Mouse (Mus musculus) MEL (cell line): Measurements from ENCODE around the gene Ccdc33. TPM values are rescaled to one million over a fixed set of nuclear protein-coding genes. Genes with fewer than 3 reads are reported as not detected.

Experiments used
- DNase-seq: peaks from one replicate; pipeline ENCODE4 v3.0.0; 2011; ENCODE audit warnings: low read depth, low spot score
- H3K27ac ChIP-seq: 2 replicates; pipeline ENCODE4 v1.5.1; 2012; ENCODE audit warnings: low read depth, mild to moderate bottlenecking, control low read depth, low read length, moderate library complexity; ENCODE audit not compliant: control insufficient read depth
- H3K27me3 ChIP-seq, 2 experiments: fragments of 150-350 bp in 1 of 2; sonication (generic) in 1 of 2; 2 replicates each; pipeline ENCODE4 v1.6.1; 2012; ENCODE audit warnings: low read length in 2 of 2, mild to moderate bottlenecking in 2 of 2, improper control_type of control experiment in 1 of 2, moderate library complexity in 1 of 2; ENCODE audit not compliant: insufficient read depth in 2 of 2, control insufficient read depth in 1 of 2
- H3K36me3 ChIP-seq, 2 experiments: 2 replicates each; pipeline ENCODE4 v1.6.1; 2012 to 2014; ENCODE audit warnings: low read length in 2 of 2, improper control_type of control experiment in 1 of 2, inconsistent platforms in 1 of 2, mild to moderate bottlenecking in 1 of 2; ENCODE audit not compliant: insufficient read depth in 2 of 2, control insufficient read depth in 1 of 2
- H3K4me1 ChIP-seq, 2 experiments: fragments of 150-350 bp in 1 of 2; sonication (generic) in 1 of 2; 2 replicates each; pipeline ENCODE4 v1.6.1; 2012; ENCODE audit warnings: low read length in 2 of 2, improper control_type of control experiment in 1 of 2, mild to moderate bottlenecking in 1 of 2; ENCODE audit not compliant: insufficient read depth in 2 of 2, control insufficient read depth in 1 of 2
- H3K4me3 ChIP-seq, 2 experiments: fragments of 150-350 bp in 1 of 2; sonication (generic) in 1 of 2; 2 replicates each; pipeline ENCODE4 v1.5.1; 2012; ENCODE audit warnings: low read depth in 2 of 2, low read length in 2 of 2, mild to moderate bottlenecking in 2 of 2, moderate library complexity in 2 of 2, control low read depth in 1 of 2, improper control_type of control experiment in 1 of 2; ENCODE audit not compliant: control insufficient read depth in 1 of 2, insufficient read depth in 1 of 2
- H3K79me2 ChIP-seq: 2 replicates; pipeline ENCODE4 v1.6.1; 2012; ENCODE audit warnings: mild to moderate bottlenecking, low read length, moderate library complexity; ENCODE audit not compliant: control insufficient read depth, poor library complexity, insufficient read depth
- H3K9ac ChIP-seq: 2 replicates; pipeline ENCODE4 v1.6.1; 2012; ENCODE audit warnings: low read depth, mild to moderate bottlenecking, control low read depth, low read length, moderate library complexity; ENCODE audit not compliant: control insufficient read depth, poor library complexity, severe bottlenecking
- H3K9me3 ChIP-seq: fragments of 150-350 bp; sonication (generic); replicated peaks from 2 replicates; pipeline ENCODE4 v1.6.1; 2012; ENCODE audit warnings: mild to moderate bottlenecking, low read length, improper control_type of control experiment, moderate library complexity; ENCODE audit not compliant: insufficient read depth
- CTCF ChIP-seq, 3 experiments: IDR thresholded peaks in 2 of 3; conservative IDR thresholded peaks in 1 of 3; 2 replicates each; pipeline ENCODE4 v1.5.1; 2011 to 2012; ENCODE audit warnings: low read length in 3 of 3, low read depth in 2 of 3, mild to moderate bottlenecking in 2 of 3, improper control_type of control experiment in 1 of 3, inconsistent platforms in 1 of 3, mixed read lengths in 1 of 3, moderate library complexity in 1 of 3; ENCODE audit not compliant: control insufficient read depth in 1 of 3, insufficient read depth in 1 of 3, poor library complexity in 1 of 3, severe bottlenecking in 1 of 3
- ELF1 ChIP-seq: IDR thresholded peaks from 2 replicates; pipeline ENCODE4 v1.6.1; 2014; ENCODE audit warnings: low read depth, mild to moderate bottlenecking, inconsistent platforms, low read length, improper control_type of control experiment, moderate library complexity
- EP300 ChIP-seq, 2 experiments: IDR thresholded peaks; 2 replicates each; pipeline ENCODE4 v1.6.1; 2011; ENCODE audit warnings: improper control_type of control experiment in 2 of 2, low read length in 2 of 2, low read depth in 1 of 2, mild to moderate bottlenecking in 1 of 2
- ETS1 ChIP-seq: IDR thresholded peaks from 2 replicates; pipeline ENCODE4 v1.6.1; 2012; ENCODE audit warnings: low read depth, mild to moderate bottlenecking, inconsistent platforms, low read length, improper control_type of control experiment, moderate library complexity
- GABPA ChIP-seq: IDR thresholded peaks from 2 replicates; pipeline ENCODE4 v1.6.1; 2012; ENCODE audit warnings: low read depth, mild to moderate bottlenecking, inconsistent platforms, low read length, improper control_type of control experiment, moderate library complexity
- GATA1 ChIP-seq: IDR thresholded peaks from 2 replicates; pipeline ENCODE4 v1.6.1; 2011; ENCODE audit warnings: low read depth, low read length, improper control_type of control experiment
- HCFC1 ChIP-seq: IDR thresholded peaks from 2 replicates; pipeline ENCODE4 v1.6.1; 2012; ENCODE audit warnings: low read depth, mild to moderate bottlenecking, inconsistent platforms, low read length, improper control_type of control experiment, moderate library complexity
- MAFK ChIP-seq: IDR thresholded peaks from 2 replicates; pipeline ENCODE4 v1.6.1; 2011; ENCODE audit warnings: low read depth, mild to moderate bottlenecking, low read length, improper control_type of control experiment, borderline replicate concordance
- MEF2A ChIP-seq: IDR thresholded peaks from 2 replicates; pipeline ENCODE4 v1.6.1; 2014; ENCODE audit warnings: low read depth, mild to moderate bottlenecking, inconsistent platforms, low read length, improper control_type of control experiment; ENCODE audit not compliant: poor library complexity, insufficient replicate concordance, severe bottlenecking; ENCODE audit errors: extremely low read depth
- MXI1 ChIP-seq: IDR thresholded peaks from 2 replicates; pipeline ENCODE4 v1.6.1; 2011; ENCODE audit warnings: mild to moderate bottlenecking, low read depth, low read length, improper control_type of control experiment
- MYC ChIP-seq: IDR thresholded peaks from 2 replicates; pipeline ENCODE4 v1.6.1; 2011; ENCODE audit warnings: low read depth, mild to moderate bottlenecking, low read length, improper control_type of control experiment, moderate library complexity
- NELFE ChIP-seq: IDR thresholded peaks from 2 replicates; pipeline ENCODE4 v1.6.1; 2011; ENCODE audit warnings: low read depth, low read length, improper control_type of control experiment
- RCOR1 ChIP-seq: IDR thresholded peaks from 2 replicates; pipeline ENCODE4 v1.6.1; 2012; ENCODE audit warnings: low read depth, mild to moderate bottlenecking, inconsistent platforms, low read length, improper control_type of control experiment
- SIN3A ChIP-seq: IDR thresholded peaks from 2 replicates; pipeline ENCODE4 v1.6.1; 2012; ENCODE audit warnings: low read length, improper control_type of control experiment, inconsistent platforms
- SMC3 ChIP-seq: IDR thresholded peaks from 2 replicates; pipeline ENCODE4 v1.6.1; 2011; ENCODE audit warnings: low read depth, low read length, improper control_type of control experiment
- TAL1 ChIP-seq: IDR thresholded peaks from 2 replicates; pipeline ENCODE4 v1.6.1; 2012; ENCODE audit warnings: mild to moderate bottlenecking, inconsistent platforms, low read length, moderate library complexity, mixed read lengths
- TCF12 ChIP-seq: IDR thresholded peaks from 2 replicates; pipeline ENCODE4 v1.6.1; 2014; ENCODE audit warnings: low read depth, mild to moderate bottlenecking, inconsistent platforms, low read length, improper control_type of control experiment, moderate library complexity
- USF2 ChIP-seq, 2 experiments: IDR thresholded peaks; 2 replicates each; pipeline ENCODE4 v1.6.1; 2011 to 2012; ENCODE audit warnings: improper control_type of control experiment in 2 of 2, low read length in 2 of 2, borderline replicate concordance in 1 of 2, inconsistent platforms in 1 of 2, low read depth in 1 of 2, mild to moderate bottlenecking in 1 of 2; ENCODE audit not compliant: insufficient read depth in 1 of 2
- ZC3H11A ChIP-seq: IDR thresholded peaks from 2 replicates; pipeline ENCODE4 v1.6.1; 2012; ENCODE audit warnings: low read depth, mild to moderate bottlenecking, inconsistent platforms, low read length, improper control_type of control experiment
- polyA plus RNA-seq, 2 experiments: library from polyadenylated mRNA; stranded (reverse) in 1 of 2; unstranded in 1 of 2; fragments of >175 nt in 1 of 2; fragments of >200 nt in 1 of 2; gene quantifications; 2 replicates each; pipeline versions ENCODE4 v1.2.1 to v1.2.4; 2012; ENCODE audit warnings: low replicate concordance in 2 of 2, low read depth in 1 of 2; ENCODE audit not compliant: insufficient read length in 2 of 2, insufficient read depth in 1 of 2, missing spikeins in 1 of 2
- total RNA-seq: library from RNA; depleted of rRNA; stranded (reverse); fragments of 300-350 nt; gene quantifications from 2 replicates; pipeline ENCODE4 v1.2.3, GENCODE M21; 2012

Ccdc33 gene
- total and polyA plus RNA-seq, 3 experiments: not detected

DNA sequence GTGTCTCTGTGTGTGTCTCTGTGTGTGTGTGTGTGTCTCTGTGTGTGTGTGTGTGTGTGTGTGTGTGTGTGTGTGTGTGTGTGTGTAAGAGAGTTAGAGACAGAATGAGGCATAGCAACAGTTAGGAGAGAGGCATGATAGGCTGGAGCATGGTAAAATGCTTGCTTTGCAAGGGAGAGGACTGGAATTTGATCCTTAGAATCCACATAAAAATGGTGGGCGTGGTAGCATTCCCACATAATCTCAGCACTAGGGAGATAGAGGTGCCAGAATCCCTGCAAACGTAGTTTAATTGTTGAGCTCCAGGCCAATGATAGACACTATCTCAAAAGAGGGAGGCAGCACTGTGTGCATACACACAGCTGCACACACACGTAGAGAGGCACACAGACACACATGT lies 6.5 kb upstream of the Ccdc33 start:
- peaks cover 4 to 5% of the 10 kb centered on the region in 2 experiments for H3K27me3 ChIP-seq

DNA sequence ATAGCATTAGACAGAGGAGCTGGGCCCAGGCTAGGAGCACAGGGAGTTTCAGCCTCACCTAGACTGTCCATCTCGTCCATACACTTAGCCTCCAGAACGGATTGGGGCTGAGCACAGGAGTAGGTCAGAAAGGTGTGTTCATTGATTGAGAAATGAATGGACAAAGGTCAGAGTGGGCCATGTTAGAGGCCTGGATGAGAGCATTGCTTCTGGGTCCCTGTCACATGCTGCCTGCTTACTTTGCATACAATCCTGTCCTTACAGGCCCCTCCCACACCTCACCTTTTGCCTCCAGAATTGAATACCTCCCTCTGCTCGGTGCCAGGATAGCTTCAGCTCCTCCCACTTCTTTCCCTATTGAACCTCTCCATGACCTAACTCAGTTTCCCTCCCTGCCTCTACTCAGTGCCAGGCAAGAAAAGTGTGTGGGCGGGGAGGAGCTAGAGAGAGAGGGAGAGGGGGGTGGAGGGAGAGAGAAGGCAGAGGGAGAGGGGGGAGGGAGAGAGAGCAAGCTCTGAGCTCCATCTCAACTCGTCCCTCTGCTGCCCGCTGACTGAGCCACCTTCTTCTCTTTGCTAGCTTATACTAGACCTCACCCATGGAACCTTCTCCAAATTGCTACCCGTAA lies 2.5 kb downstream of the Ccdc33 start:
- H3K27me3 ChIP-seq: peaks cover 6 to 11% of the 10 kb centered on the region in 2 experiments; a peak in 3 of 4 replicates
- TF ChIP-seq USF2 (IDR thresholded peaks at IDR 0.05; ENCODE audit: borderline replicate concordance in 1 of 2, insufficient read depth in 1 of 2, low read depth in 1 of 2, low read length in 2 of 2) (no peak), MYC (no peak), GABPA (no peak), EP300 (IDR thresholded peaks at IDR 0.05; ENCODE audit: low read depth in 1 of 2, low read length in 2 of 2) (no peak), ETS1 (no peak), ZC3H11A (no peak), SMC3 (no peak), NELFE (no peak), MEF2A (no peak), MXI1 (no peak)

More for the DNA sequence above, 6.5 kb upstream of the Ccdc33 start:
- Histone ChIP-seq H3K36me3 (no peaks in the 10 kb centered on the region), H3K9ac (no peak overlapping the region), H3K79me2 (no peaks in the 10 kb centered on the region), H3K9me3 (no peaks in the 10 kb centered on the region), H3K4me3 (no peak overlapping the region), H3K4me1 (no peaks in the 10 kb centered on the region), H3K27ac (no peak overlapping the region)
- TF ChIP-seq ETS1: no peak
- TF ChIP-seq HCFC1: no peak
- no peak for TF ChIP-seq MEF2A
- TF ChIP-seq GATA1: no peak
- TF ChIP-seq TCF12: no peak
- TF ChIP-seq SIN3A: no peak
- TF ChIP-seq ZC3H11A: no peak
- no peak for TF ChIP-seq CTCF (IDR thresholded peaks at IDR 0.05 in 2 of 3, conservative IDR thresholded peaks at IDR 0.05 in 1 of 3; ENCODE audit: control insufficient read depth in 1 of 3, insufficient read depth in 1 of 3, low read depth in 2 of 3, low read length in 3 of 3, poor library complexity in 1 of 3, severe bottlenecking in 1 of 3)
- no peak for TF ChIP-seq MAFK
- TF ChIP-seq TAL1: no peak
- TF ChIP-seq NELFE: no peak
- no peak for TF ChIP-seq RCOR1
- TF ChIP-seq ELF1: no peak
- no peak for DNase-seq

More for the DNA sequence above, 2.5 kb downstream of the Ccdc33 start:
- no peak overlapping the region for H3K4me3 ChIP-seq
- H3K27ac ChIP-seq: no peak overlapping the region
- H3K9me3 ChIP-seq: no peaks in the 10 kb centered on the region
- no peaks in the 10 kb centered on the region for H3K4me1 ChIP-seq
- no peak for DNase-seq
- H3K79me2 ChIP-seq: no peaks in the 10 kb centered on the region
- H3K36me3 ChIP-seq: no peaks in the 10 kb centered on the region
- no peak overlapping the region for H3K9ac ChIP-seq
